Mouse (Mus musculus): Measurements from ENCODE around the gene Lrrc2. TPM values are rescaled to one million over a fixed set of nuclear protein-coding genes. Genes with fewer than 3 reads are reported as not detected.

The Lrrc2 gene
- total and polyA plus RNA-seq, 2 experiments from 2014 or later: 11.4 to 14.6 TPM

GRCm38 (mm10) chr9:110961386-110961785 lies 10.0 kb downstream of the Lrrc2 start:
- peaks cover 12% of the 10 kb centered on the region for H3K36me3 ChIP-seq (replicated peaks; ENCODE audit: control insufficient read depth, insufficient read depth, low read length)
- TF ChIP-seq EP300 (IDR thresholded peaks at IDR 0.05; ENCODE audit: low read depth): no peak
- H3K4me2 ChIP-seq (ENCODE audit: low read depth, low read length): no peak overlapping the region
- peaks cover 11% of the 10 kb centered on the region; the same call in 1 of the 2 replicates for H3K4me1 ChIP-seq (ENCODE audit: control insufficient read depth, insufficient read depth)
- no peak overlapping the region for H3K27ac ChIP-seq (ENCODE audit: low read depth)
- DNase-seq (ENCODE audit: low spot score) (no peak), ATAC-seq (ENCODE audit: insufficient read depth, low read depth) (no peak)
- 96% methylated on average over 8 of the region's 8 CpGs for WGBS
- no peak overlapping the region for H3K4me3 ChIP-seq (ENCODE audit: low read depth, low read length)
- H3K27me3 ChIP-seq (ENCODE audit: control insufficient read depth, insufficient read depth, low read length): no peaks in the 10 kb centered on the region
- H3K9ac ChIP-seq (replicated peaks; ENCODE audit: low read depth, low read length): no peak overlapping the region
- no peaks in the 10 kb centered on the region for H3K9me3 ChIP-seq (replicated peaks; ENCODE audit: control insufficient read depth, low read length)

DNA sequence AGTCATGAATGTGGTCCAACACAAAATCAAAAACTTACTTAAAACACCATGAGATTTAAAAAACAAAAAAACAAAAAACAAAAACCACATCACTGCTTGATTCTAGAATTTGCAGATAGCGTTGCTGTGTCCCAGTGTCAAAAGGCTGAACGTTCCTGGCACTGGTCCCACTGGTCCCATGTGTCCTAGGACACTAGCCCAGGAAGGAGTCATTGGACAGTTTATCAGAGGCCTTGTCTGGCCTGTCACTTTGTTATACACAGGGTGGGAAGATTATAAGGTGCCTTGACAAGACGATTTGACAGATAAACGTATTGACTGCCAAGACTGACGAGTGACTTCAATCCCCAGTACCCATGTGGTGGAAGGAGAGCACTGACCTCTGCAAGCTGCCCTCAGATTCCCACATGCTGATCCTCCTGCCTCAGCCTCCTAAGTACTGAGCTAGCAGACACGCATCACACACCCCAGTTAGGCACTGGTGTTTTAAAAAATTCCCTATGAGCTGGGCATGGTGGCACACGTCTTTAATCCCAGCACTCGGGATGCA lies 12.3 kb downstream of the Lrrc2 start:
- H3K27ac ChIP-seq (ENCODE audit: low read depth): no peak overlapping the region

DNA sequence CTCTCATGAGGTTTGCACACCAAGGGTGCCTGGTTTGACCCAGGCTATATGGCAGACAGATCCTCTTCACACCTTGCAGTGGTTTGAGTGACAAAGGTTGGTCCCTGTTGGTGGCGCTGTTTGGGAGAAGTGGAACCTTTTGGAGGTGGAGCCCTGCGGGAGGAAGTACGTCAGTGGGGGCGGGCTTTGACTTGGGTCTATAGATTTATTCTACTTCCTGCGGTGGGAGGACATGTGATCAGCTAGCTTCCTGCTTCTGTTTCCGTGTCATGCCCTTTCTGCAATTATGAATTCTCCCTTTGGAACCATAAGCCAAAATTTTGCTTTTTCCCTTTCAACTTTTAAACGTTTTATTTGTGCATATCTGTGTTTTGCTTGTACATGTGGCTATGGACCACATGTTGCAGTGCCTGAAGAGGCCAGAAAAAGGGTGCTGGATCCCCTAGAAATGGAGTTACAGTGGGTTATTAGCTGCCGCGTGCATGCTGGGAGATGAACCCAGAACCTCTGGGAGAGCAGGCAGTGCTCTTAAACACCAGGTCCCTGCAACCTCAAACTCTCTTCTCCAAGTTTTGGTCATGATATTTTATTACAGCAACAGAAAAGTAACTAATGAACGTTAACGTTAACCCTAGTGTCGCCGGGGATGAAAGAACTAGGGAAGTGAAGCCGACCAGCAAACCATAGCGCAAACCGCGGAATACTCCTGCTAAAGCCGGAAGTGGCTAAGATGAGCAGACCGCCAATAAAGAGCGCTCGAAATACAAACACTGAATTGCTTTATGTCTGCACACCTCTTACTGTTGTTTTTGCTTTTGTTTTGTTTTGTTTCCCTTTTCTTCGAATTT lies 13.9 kb downstream of the Lrrc2 start:
- ATAC-seq (ENCODE audit: insufficient read depth, low read depth) (no peak), DNase-seq (ENCODE audit: low spot score) (no peak)
- no peaks in the 10 kb centered on the region for H3K27me3 ChIP-seq (ENCODE audit: control insufficient read depth, insufficient read depth, low read length)
- H3K9ac ChIP-seq (replicated peaks; ENCODE audit: low read depth, low read length): no peak overlapping the region
- no peak overlapping the region for H3K27ac ChIP-seq (ENCODE audit: low read depth)
- H3K9me3 ChIP-seq (replicated peaks; ENCODE audit: control insufficient read depth, low read length): no peaks in the 10 kb centered on the region
- peaks cover 10% of the 10 kb centered on the region; the same call in 1 of the 2 replicates for H3K4me1 ChIP-seq (ENCODE audit: control insufficient read depth, insufficient read depth)
- H3K4me2 ChIP-seq (ENCODE audit: low read depth, low read length): no peak overlapping the region
- 90% methylated on average over 22 of the region's 22 CpGs for WGBS
- H3K4me3 ChIP-seq (ENCODE audit: low read depth, low read length): no peak overlapping the region
- TF ChIP-seq CTCF (IDR thresholded peaks at IDR 0.05; ENCODE audit: low read depth) (no peak), EP300 (IDR thresholded peaks at IDR 0.05; ENCODE audit: low read depth) (no peak)
- H3K36me3 ChIP-seq (replicated peaks; ENCODE audit: control insufficient read depth, insufficient read depth, low read length): peaks cover 8% of the 10 kb centered on the region

More for the DNA sequence above, 12.3 kb downstream of the Lrrc2 start:
- H3K4me1 ChIP-seq (ENCODE audit: control insufficient read depth, insufficient read depth): peaks cover 10% of the 10 kb centered on the region; the same call in 1 of the 2 replicates
- no peak overlapping the region for H3K4me2 ChIP-seq (ENCODE audit: low read depth, low read length)
- DNase-seq (ENCODE audit: low spot score) (no peak), ATAC-seq (ENCODE audit: insufficient read depth, low read depth) (peak; percentile 71; the same call in 1 of the 2 replicates)
- 54% methylated on average over 8 of the region's 8 CpGs for WGBS
- TF ChIP-seq EP300 (IDR thresholded peaks at IDR 0.05; ENCODE audit: low read depth) (no peak), CTCF (IDR thresholded peaks at IDR 0.05; ENCODE audit: low read depth) (no peak)
- no peaks in the 10 kb centered on the region for H3K27me3 ChIP-seq (ENCODE audit: control insufficient read depth, insufficient read depth, low read length)
- no peak overlapping the region for H3K9ac ChIP-seq (replicated peaks; ENCODE audit: low read depth, low read length)
- H3K9me3 ChIP-seq (replicated peaks; ENCODE audit: control insufficient read depth, low read length): no peaks in the 10 kb centered on the region
- no peak overlapping the region for H3K4me3 ChIP-seq (ENCODE audit: low read depth, low read length)
- peaks cover 9% of the 10 kb centered on the region for H3K36me3 ChIP-seq (replicated peaks; ENCODE audit: control insufficient read depth, insufficient read depth, low read length)

DNA sequence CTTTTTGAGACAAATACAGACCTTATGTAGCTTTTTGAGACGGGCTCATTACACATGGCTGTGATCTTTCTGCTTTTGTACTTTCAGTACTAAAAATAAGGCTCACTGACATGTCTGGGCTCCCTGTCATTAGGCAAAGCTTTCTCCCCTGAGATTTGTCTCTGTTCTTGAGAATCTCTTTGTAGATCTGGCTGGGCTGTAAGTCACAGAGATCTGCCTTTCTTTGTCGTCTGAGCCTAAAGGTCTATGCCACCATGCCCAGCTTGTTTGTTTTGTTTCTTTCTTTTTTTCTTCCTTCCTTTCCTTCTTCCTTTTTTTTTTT lies 14.5 kb downstream of the Lrrc2 start:
- ATAC-seq (ENCODE audit: insufficient read depth, low read depth): no peak

GRCm38 (mm10) chr9:110979411-110979810 lies 28.1 kb downstream of the Lrrc2 start:
- no peaks in the 10 kb centered on the region for H3K4me1 ChIP-seq (ENCODE audit: control insufficient read depth, insufficient read depth)
- WGBS: 92% methylated on average over 11 of the region's 11 CpGs
- no peak overlapping the region for H3K27ac ChIP-seq (ENCODE audit: low read depth)
- H3K36me3 ChIP-seq (replicated peaks; ENCODE audit: control insufficient read depth, insufficient read depth, low read length): 0 out of 2 replicates have a peak, but pooled peaks cover 3% of the 10 kb centered on the region
- H3K9me3 ChIP-seq (replicated peaks; ENCODE audit: control insufficient read depth, low read length): no peaks in the 10 kb centered on the region
- H3K4me2 ChIP-seq (ENCODE audit: low read depth, low read length): no peak overlapping the region
- ATAC-seq (ENCODE audit: insufficient read depth, low read depth) (no peak), DNase-seq (ENCODE audit: low spot score) (no peak)
- TF ChIP-seq CTCF (IDR thresholded peaks at IDR 0.05; ENCODE audit: low read depth) (no peak), EP300 (IDR thresholded peaks at IDR 0.05; ENCODE audit: low read depth) (no peak)
- H3K9ac ChIP-seq (replicated peaks; ENCODE audit: low read depth, low read length): no peak overlapping the region
- no peak overlapping the region for H3K4me3 ChIP-seq (ENCODE audit: low read depth, low read length)
- H3K27me3 ChIP-seq (ENCODE audit: control insufficient read depth, insufficient read depth, low read length): no peaks in the 10 kb centered on the region

More for the DNA sequence above, 14.5 kb downstream of the Lrrc2 start:
- peaks cover 10% of the 10 kb centered on the region; the same call in 1 of the 2 replicates for H3K4me1 ChIP-seq (ENCODE audit: control insufficient read depth, insufficient read depth)
- no peak for TF ChIP-seq EP300 (IDR thresholded peaks at IDR 0.05; ENCODE audit: low read depth)
- no peak for TF ChIP-seq CTCF (IDR thresholded peaks at IDR 0.05; ENCODE audit: low read depth)
- H3K27me3 ChIP-seq (ENCODE audit: control insufficient read depth, insufficient read depth, low read length): no peaks in the 10 kb centered on the region
- no peak for DNase-seq (ENCODE audit: low spot score)
- H3K9me3 ChIP-seq (replicated peaks; ENCODE audit: control insufficient read depth, low read length): no peaks in the 10 kb centered on the region
- H3K36me3 ChIP-seq (replicated peaks; ENCODE audit: control insufficient read depth, insufficient read depth, low read length): peaks cover 8% of the 10 kb centered on the region
- H3K27ac ChIP-seq (ENCODE audit: low read depth): no peak overlapping the region
- no peak overlapping the region for H3K9ac ChIP-seq (replicated peaks; ENCODE audit: low read depth, low read length)
- H3K4me2 ChIP-seq (ENCODE audit: low read depth, low read length): no peak overlapping the region
- WGBS: 66% methylated on average over 2 of the region's 2 CpGs
- H3K4me3 ChIP-seq (ENCODE audit: low read depth, low read length): no peak overlapping the region

All from heart, postnatal 0 days (tissue).